Mouse (Mus musculus) small intestine, adult 2 months (tissue): ENCODE data around the gene Rhov. TPM values are rescaled to one million over a fixed set of nuclear protein-coding genes. Genes with fewer than 3 reads are reported as not detected.
A peak's percentile ranks its signal among the peaks of the same experiment; 100 is the strongest.

Experiments used
- H3K27ac ChIP-seq: fragments of 200-500 bp; 2 replicates; pipeline ENCODE4 v1.5.1; 2012; ENCODE audit warnings: low read depth, low read length, control low read depth, inconsistent platforms; ENCODE audit not compliant: insufficient read depth
- H3K27me3 ChIP-seq: fragments of 200-500 bp; 2 replicates; pipeline ENCODE4 v1.6.1; 2012; ENCODE audit warnings: mild to moderate bottlenecking, moderate library complexity, low read length, inconsistent platforms; ENCODE audit not compliant: control insufficient read depth, insufficient read depth
- H3K36me3 ChIP-seq: fragments of 200-500 bp; 2 replicates; pipeline ENCODE4 v1.6.1; 2012; ENCODE audit warnings: mild to moderate bottlenecking, low read length, control low read depth, inconsistent platforms; ENCODE audit not compliant: control insufficient read depth, insufficient read depth
- H3K4me1 ChIP-seq: fragments of 200-500 bp; 2 replicates; pipeline ENCODE4 v1.6.1; 2012; ENCODE audit warnings: low read length, inconsistent platforms, mixed read lengths; ENCODE audit not compliant: control insufficient read depth, insufficient read depth, insufficient read length
- H3K4me3 ChIP-seq: fragments of 200-500 bp; 2 replicates; pipeline ENCODE4 v1.5.1; 2012; ENCODE audit warnings: low read depth, mild to moderate bottlenecking, control low read depth, inconsistent platforms, low read length, moderate library complexity
- CTCF ChIP-seq: fragments of 200-500 bp; IDR thresholded peaks from 2 replicates; pipeline ENCODE4 v1.5.1; 2012; ENCODE audit warnings: low read depth, mild to moderate bottlenecking, control low read depth, inconsistent platforms, low read length, moderate library complexity, mixed read lengths; ENCODE audit not compliant: insufficient replicate concordance, insufficient read length; ENCODE audit errors: extremely low read depth
- POLR2A ChIP-seq: fragments of 200-500 bp; IDR thresholded peaks from 2 replicates; pipeline ENCODE4 v1.6.1; 2012; ENCODE audit warnings: low read depth, mild to moderate bottlenecking, control low read depth, inconsistent platforms, low read length, moderate library complexity
- WGBS: fragments of 180-500 bp; shearing (Covaris S2); methylation state at CpG from one replicate; pipeline ENCODE4 v1.1.7; 2018; 5-methylcytosine and 5-hydroxymethylcytosine counted together
- polyA plus RNA-seq: library from polyadenylated mRNA; depleted of rRNA; stranded (reverse); fragments of >200 nt; gene quantifications from 2 replicates; pipeline ENCODE4 v1.2.3, GENCODE M21; 2012

Gene Rhov
- polyA plus RNA-seq, 1 experiment, result 3.0 TPM

GRCm38 (mm10) chr2:119250826-119251478, 20.1 kb downstream of the Rhov start:
- H3K4me1 ChIP-seq, result peaks cover 11% of the 10 kb centered on the region; the same call in 1 of the 2 replicates
- peaks cover 36% of the 10 kb centered on the region for H3K36me3 ChIP-seq
- whole genome bisulfite sequencing, result 4% methylated on average over 11 of the region's 11 CpGs
- H3K27ac ChIP-seq, result peak overlapping the region; percentile 80
- no peak overlapping the region for H3K4me3 ChIP-seq
- TF ChIP-seq CTCF (peak; percentile 89), POLR2A (no peak)
- no peaks in the 10 kb centered on the region for H3K27me3 ChIP-seq

GRCm38 (mm10) chr2:119250377-119250776, 20.7 kb downstream of the Rhov start:
- 34% methylated on average over 5 of the region's 5 CpGs for WGBS
- no peak overlapping the region for H3K4me3 ChIP-seq
- H3K4me1 ChIP-seq, result peaks cover 11% of the 10 kb centered on the region; the same call in 1 of the 2 replicates
- no peaks in the 10 kb centered on the region for H3K27me3 ChIP-seq
- peak overlapping the region; percentile 36 for H3K27ac ChIP-seq
- TF ChIP-seq CTCF (no peak), POLR2A (no peak)
- peaks cover 42% of the 10 kb centered on the region for H3K36me3 ChIP-seq

DNA sequence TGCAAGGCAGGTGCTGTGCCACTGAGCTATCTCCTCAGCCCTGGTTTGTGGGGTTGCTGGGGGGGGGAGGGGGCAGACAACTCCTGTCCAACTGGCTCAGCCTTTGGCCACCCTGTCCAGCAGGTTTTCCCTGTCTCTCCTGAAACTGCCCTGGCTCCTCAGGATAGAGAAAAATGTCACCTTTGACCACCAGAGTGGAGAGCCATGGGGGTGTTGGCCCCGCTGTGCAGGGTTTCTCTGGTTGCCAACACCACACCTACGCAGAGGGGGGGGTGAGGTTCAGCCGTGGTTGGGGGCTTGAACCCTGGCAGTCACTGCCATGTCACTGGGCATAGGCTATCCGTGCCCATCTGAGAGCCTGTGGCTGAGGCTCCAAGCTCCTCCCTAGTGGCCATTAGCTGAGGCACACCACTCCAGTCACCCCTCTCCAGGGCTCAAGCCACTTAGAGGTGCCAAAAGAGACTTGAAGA, 21.4 kb downstream of the Rhov start:
- Histone ChIP-seq H3K36me3 (peaks cover 49% of the 10 kb centered on the region), H3K4me1 (peaks cover 11% of the 10 kb centered on the region; the same call in 1 of the 2 replicates), H3K27ac (peak overlapping the region; percentile 36; the same call in 1 of the 2 replicates), H3K4me3 (no peak overlapping the region), H3K27me3 (no peaks in the 10 kb centered on the region)
- WGBS, result 24% methylated on average over 4 of the region's 4 CpGs
- TF ChIP-seq POLR2A (no peak), CTCF (no peak)

DNA sequence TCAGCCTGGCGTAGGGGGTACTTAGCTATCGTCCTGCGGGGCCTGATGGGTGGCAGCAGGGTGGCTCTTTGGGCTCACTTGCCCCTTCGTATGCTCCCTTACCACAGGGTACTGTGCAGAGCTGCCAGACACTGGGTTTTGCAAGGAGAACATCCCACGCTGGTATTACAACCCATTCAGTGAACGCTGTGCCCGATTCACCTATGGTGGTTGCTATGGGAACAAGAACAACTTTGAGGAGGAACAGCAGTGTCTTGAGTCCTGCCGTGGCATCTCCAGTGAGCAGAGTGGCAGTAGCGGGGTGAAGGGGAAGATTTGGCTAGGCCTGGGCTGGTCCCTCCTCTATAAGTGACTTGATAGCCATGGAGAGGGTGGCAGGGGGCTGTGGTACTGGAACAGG, 23.2 kb downstream of the Rhov start:
- Histone ChIP-seq H3K4me1 (peaks cover 20% of the 10 kb centered on the region), H3K4me3 (no peak overlapping the region), H3K27ac (no peak overlapping the region), H3K27me3 (no peaks in the 10 kb centered on the region), H3K36me3 (peaks cover 62% of the 10 kb centered on the region)
- 83% methylated on average over 9 of the region's 9 CpGs for WGBS
- TF ChIP-seq POLR2A, result no peak
- TF ChIP-seq CTCF, result no peak

- 77% methylated on average over 7 of the region's 7 CpGs for WGBS
- H3K27ac ChIP-seq, result no peak overlapping the region
- TF ChIP-seq POLR2A, result no peak
- no peak for TF ChIP-seq CTCF
- H3K4me1 ChIP-seq, result peaks cover 22% of the 10 kb centered on the region
- H3K36me3 ChIP-seq, result peaks cover 76% of the 10 kb centered on the region
- H3K27me3 ChIP-seq, result no peaks in the 10 kb centered on the region
- no peak overlapping the region for H3K4me3 ChIP-seq
These were observed 25.8 kb downstream of the Rhov start for GRCm38 (mm10) chr2:119245246-119245645.

DNA sequence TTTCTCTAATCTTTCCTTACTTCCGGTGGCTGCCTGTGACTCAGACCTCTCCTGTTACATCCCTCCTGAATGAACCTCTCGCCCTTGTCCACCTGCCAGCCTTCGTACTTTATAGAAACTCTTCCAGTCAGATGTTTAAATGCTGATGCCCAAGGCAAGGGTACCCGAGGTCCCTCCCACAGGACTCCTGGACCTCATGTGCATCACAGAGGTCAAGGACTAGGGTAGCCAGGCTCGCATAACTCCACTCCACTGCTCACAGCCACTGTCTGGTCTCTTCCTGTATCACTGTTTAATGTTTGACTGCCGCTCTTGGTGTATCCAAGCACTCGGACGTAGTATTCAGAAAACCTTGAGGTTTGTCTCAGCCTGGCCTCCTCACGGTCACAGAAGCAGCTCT, 28.5 kb downstream of the Rhov start:
- 21% methylated on average over 9 of the region's 9 CpGs for WGBS
- Histone ChIP-seq H3K27ac (peak overlapping the region; percentile 87), H3K27me3 (no peaks in the 10 kb centered on the region), H3K4me1 (peaks cover 20% of the 10 kb centered on the region), H3K36me3 (peaks cover 61% of the 10 kb centered on the region), H3K4me3 (peak overlapping the region; percentile 34)
- TF ChIP-seq POLR2A (no peak; the same call in 1 of the 2 replicates), CTCF (no peak)

DNA sequence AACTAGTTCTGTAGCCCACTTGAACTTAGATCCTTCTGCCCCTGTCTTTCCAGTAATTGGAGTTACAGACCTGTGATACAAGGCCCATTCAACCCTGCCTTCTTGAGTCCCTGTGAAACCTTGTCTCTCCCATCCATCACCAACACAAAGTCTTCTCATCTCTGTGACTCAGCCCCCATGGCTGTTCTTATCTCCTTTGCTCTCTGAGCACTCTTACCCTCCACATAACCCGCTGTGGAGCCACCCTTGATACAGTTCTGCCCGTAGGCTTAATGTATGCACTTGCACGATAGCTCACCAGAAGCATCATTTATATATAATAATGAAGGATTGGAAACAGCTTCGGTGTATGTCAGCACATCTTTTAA, 30.3 kb downstream of the Rhov start:
- Histone ChIP-seq H3K4me3 (peak overlapping the region; percentile 49), H3K27ac (peak overlapping the region; percentile 87), H3K27me3 (no peaks in the 10 kb centered on the region), H3K4me1 (peaks cover 20% of the 10 kb centered on the region), H3K36me3 (peaks cover 44% of the 10 kb centered on the region)
- TF ChIP-seq CTCF (no peak), POLR2A (no peak)
- WGBS, result 51% methylated on average over 4 of the region's 4 CpGs
